Mouse (Mus musculus) neural tube, embryonic 15.5 days (tissue): ENCODE data around the gene Dnm2. TPM values are rescaled to one million over a fixed set of nuclear protein-coding genes. Genes with fewer than 3 reads are reported as not detected.
A peak's percentile ranks its signal among the peaks of the same experiment; 100 is the strongest.
"Not testable (repeated sequence)": the region's sequence is repeated elsewhere in the genome, so short reads cannot be mapped to it uniquely, and the experiment has no call there.

Experiments used
- ATAC-seq: fragments of 200-750 bp; cut with Nextera tagmentation; 2 replicates; pipeline ENCODE4 v1.8.0; 2017; ENCODE audit warnings: mild to moderate bottlenecking, moderate TSS enrichment, moderate library complexity; ENCODE audit not compliant: low FRiP score
- H3K27ac ChIP-seq: fragments of 300-500 bp; sonication (generic); replicated peaks from 2 replicates; pipeline ENCODE4 v1.5.1; 2015; ENCODE audit warnings: mild to moderate bottlenecking, inconsistent platforms
- H3K27me3 ChIP-seq: fragments of 300-500 bp; sonication (generic); replicated peaks from 2 replicates; pipeline ENCODE4 v1.6.1; 2015; ENCODE audit warnings: inconsistent platforms
- H3K36me3 ChIP-seq: fragments of 300-500 bp; sonication (generic); 2 replicates; pipeline ENCODE4 v1.6.1; 2015; ENCODE audit warnings: inconsistent platforms
- H3K4me1 ChIP-seq: fragments of 300-500 bp; sonication (generic); 2 replicates; pipeline ENCODE4 v1.6.1; 2015; ENCODE audit warnings: inconsistent platforms
- H3K4me2 ChIP-seq: fragments of 300-500 bp; sonication (generic); 2 replicates; pipeline ENCODE4 v1.6.1; 2015; ENCODE audit warnings: inconsistent platforms, mild to moderate bottlenecking, moderate library complexity
- H3K4me3 ChIP-seq: fragments of 300-500 bp; sonication (generic); replicated peaks from 2 replicates; pipeline ENCODE4 v1.5.1; 2015; ENCODE audit warnings: mild to moderate bottlenecking, inconsistent platforms
- H3K9ac ChIP-seq: fragments of 300-500 bp; sonication (generic); replicated peaks from 2 replicates; pipeline ENCODE4 v1.6.1; 2015; ENCODE audit warnings: mild to moderate bottlenecking, inconsistent platforms
- H3K9me3 ChIP-seq: fragments of 300-500 bp; sonication (generic); replicated peaks from 2 replicates; pipeline ENCODE4 v1.6.1; 2016; ENCODE audit warnings: inconsistent platforms
- WGBS: fragments of 180-500 bp; shearing (Covaris S2); methylation state at CpG from one replicate; pipeline ENCODE4 v1.1.7; 2015; ENCODE audit warnings: mixed read lengths; 5-methylcytosine and 5-hydroxymethylcytosine counted together
- polyA plus RNA-seq: library from polyadenylated mRNA; unstranded; fragments of >200 nt; fragmentation: Nextera tagmentation; extraction: Ambion mirVana; gene quantifications from 2 replicates; pipeline ENCODE4 v1.2.1, GENCODE M21; 2015

The Dnm2 gene
- polyA plus RNA-seq, 1 experiment from 2014 or later, result 58.5 TPM

DNA sequence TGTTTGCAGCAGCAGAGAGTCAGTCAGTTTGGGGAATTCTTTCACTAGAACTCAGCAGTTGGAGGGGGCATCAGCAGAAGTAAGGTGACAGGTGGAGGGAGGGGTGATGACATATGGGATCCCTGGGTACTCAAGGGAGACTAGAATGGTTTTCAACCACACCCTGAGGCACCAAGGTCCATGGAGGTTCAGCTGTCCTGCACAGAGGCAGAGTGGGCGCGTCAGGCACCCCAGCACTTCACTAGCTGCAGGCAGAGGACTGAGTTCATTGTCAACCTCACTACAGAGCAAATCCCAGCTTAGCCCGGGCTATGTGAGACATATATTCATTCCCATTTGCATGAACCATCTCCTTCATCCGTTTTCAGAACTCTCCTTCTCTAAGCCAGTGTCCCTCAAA lies 112.3 kb downstream of the Dnm2 start:
- no peaks in the 10 kb centered on the region for H3K36me3 ChIP-seq

DNA sequence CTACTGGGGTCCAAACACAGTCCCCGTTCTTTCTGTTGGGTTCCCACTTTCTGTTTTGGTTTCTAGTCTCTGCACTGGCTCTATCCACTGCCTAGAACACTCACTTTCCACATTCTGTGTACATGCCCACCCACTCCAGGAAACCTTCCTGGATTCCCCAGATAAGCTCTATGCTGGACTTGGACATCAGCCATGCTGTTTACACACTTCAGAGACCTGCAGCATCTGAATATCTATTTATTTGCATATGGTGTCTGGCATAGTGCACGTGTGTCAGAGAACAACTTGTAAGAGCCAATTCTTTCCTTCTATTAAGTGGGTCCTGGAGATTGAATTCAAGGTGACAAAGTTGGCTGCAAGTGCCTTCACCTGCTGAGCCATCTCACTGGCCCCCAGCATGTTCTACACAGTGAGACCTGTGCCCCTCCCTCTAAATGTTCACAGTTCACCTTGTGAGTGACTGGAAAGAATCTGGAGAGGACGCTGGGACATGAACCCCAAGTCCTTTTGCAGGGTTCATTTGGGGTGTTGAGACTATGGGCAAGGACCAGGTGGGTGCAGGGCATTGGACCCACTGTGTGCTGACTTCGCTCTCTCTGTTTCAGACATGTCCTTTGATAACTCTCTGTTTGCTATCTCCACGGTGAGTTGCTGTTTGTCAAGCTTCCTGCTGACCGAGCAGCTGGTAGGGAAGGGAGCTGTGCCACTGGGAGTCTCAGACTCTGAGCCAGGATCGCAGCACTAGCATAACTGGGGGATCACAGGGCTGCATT lies 115.5 kb downstream of the Dnm2 start:
- no peak for ATAC-seq
- no peaks in the 10 kb centered on the region for H3K9me3 ChIP-seq
- H3K9ac ChIP-seq, result no peak overlapping the region
- H3K27me3 ChIP-seq, result no peaks in the 10 kb centered on the region
- 81% methylated on average over 7 of the region's 7 CpGs for WGBS
- H3K27ac ChIP-seq, result no peak overlapping the region
- peaks cover 4% of the 10 kb centered on the region for H3K4me1 ChIP-seq
- H3K4me3 ChIP-seq, result no peak overlapping the region
- H3K36me3 ChIP-seq, result no peaks in the 10 kb centered on the region
- no peak overlapping the region for H3K4me2 ChIP-seq

More for the DNA sequence above, 112.3 kb downstream of the Dnm2 start:
- Histone ChIP-seq H3K27me3 (no peaks in the 10 kb centered on the region), H3K9ac (no peak overlapping the region), H3K4me1 (no peaks in the 10 kb centered on the region), H3K4me3 (no peak overlapping the region), H3K9me3 (no peaks in the 10 kb centered on the region), H3K4me2 (no peak overlapping the region), H3K27ac (no peak overlapping the region)
- ATAC-seq, result no peak
- WGBS, result 85% methylated on average over 4 of the region's 4 CpGs

DNA sequence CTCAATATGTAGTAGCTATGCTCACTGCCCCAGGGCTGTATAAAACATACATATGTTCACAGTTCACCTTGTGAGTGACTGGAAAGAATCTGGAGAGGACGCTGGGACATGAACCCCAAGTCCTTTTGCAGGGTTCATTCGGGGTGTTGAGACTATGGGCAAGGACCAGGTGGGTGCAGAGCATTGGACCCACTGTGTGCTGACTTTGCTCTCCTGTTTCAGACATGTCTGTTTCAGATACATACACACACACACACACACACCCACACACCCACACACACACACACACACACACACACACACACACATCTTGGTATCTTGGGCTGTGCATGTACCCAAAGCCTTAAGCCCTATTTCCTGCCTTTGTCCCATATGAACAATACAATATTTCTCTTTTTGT lies 117.3 kb downstream of the Dnm2 start:
- not testable (repeated sequence) for H3K36me3 ChIP-seq, H3K4me3 ChIP-seq, H3K27me3 ChIP-seq, H3K9ac ChIP-seq, H3K27ac ChIP-seq, ATAC-seq, H3K4me2 ChIP-seq, H3K9me3 ChIP-seq
- 82% methylated on average over 2 of the region's 2 CpGs for WGBS
- H3K4me1 ChIP-seq, result peaks cover 12% of the 10 kb centered on the region

GRCm38 (mm10) chr9:21545351-21545915 lies 120.7 kb downstream of the Dnm2 start:
- Histone ChIP-seq H3K27ac (peak overlapping the region; percentile 99), H3K4me2 (peak overlapping the region; percentile 79), H3K9me3 (no peaks in the 10 kb centered on the region), H3K4me1 (peaks cover 31% of the 10 kb centered on the region), H3K36me3 (no peaks in the 10 kb centered on the region), H3K4me3 (peak overlapping the region; percentile 79), H3K9ac (peak overlapping the region; percentile 56), H3K27me3 (no peaks in the 10 kb centered on the region)
- ATAC-seq, result no peak
- WGBS, result 4% methylated on average over 9 of the region's 9 CpGs

DNA sequence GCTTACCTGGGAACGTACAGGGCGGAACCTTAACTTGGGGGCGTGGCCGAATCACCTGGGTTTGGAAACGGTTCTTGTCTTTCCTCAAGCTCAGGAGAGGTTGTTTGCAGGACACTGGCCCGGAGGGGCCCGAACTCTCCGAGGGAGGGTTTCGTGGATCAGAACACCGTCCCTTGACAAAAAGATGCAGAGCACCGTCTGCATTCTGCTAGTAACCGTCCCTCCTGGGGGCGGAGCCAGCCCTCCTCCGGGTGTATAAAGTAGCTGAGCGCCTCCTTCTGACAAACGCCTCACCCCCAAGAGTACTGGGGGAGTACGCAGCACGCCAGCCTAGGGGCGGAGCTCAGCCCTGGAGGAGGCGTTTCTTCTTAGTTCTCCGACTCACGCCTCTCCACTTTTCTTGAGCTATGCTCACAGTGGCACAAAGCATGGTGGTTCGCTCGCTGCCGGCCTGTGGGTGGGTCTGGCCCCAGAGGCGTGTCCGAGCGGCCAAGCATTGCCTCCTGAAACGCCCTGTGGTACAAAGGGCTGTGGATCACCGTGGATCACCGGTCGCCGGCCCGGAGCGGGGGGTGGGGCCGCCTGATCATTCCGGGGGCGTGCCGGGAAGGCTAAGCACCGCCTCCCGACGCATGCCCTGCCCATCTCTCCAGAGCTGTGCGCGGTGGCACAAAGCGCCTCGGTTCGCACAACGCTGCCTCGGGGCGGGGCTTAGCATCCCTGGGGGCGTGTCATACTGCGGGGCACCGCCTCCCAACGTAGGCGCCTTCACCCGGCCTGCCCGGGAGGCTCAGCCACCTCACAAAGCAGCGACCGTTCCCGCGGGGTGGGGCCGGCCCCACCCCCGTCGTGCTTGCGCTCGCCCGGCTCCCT lies 121.4 kb downstream of the Dnm2 start:
- Histone ChIP-seq H3K9ac (peak overlapping the region; percentile 94), H3K4me2 (peak overlapping the region; percentile 79), H3K9me3 (no peaks in the 10 kb centered on the region), H3K27ac (peak overlapping the region; percentile 99), H3K4me1 (peaks cover 31% of the 10 kb centered on the region), H3K36me3 (peaks cover 5% of the 10 kb centered on the region), H3K27me3 (no peaks in the 10 kb centered on the region), H3K4me3 (peak overlapping the region; percentile 79)
- WGBS, result 1% methylated on average over 65 of the region's 67 CpGs
- ATAC-seq, result peak; percentile 95

GRCm38 (mm10) chr9:21546789-21547074 lies 122.0 kb downstream of the Dnm2 start, which contains the start of gene Carm1:
Gene Carm1, plus strand, starts transcription at chr9:21546894.
- Histone ChIP-seq H3K4me3 (peak within 1 kb of the TSS; percentile 79), H3K27me3 (no peaks in the 10 kb centered on the region), H3K27ac (peak within 1 kb of the TSS; percentile 99), H3K4me1 (peaks cover 31% of the 10 kb centered on the region), H3K36me3 (peaks cover 6% of the 10 kb centered on the region), H3K9me3 (no peaks in the 10 kb centered on the region), H3K9ac (peak within 1 kb of the TSS; percentile 94), H3K4me2 (peak within 1 kb of the TSS; percentile 79)
- ATAC-seq, result no peak
- WGBS, result 1% methylated on average over 43 of the region's 52 CpGs

GRCm38 (mm10) chr9:21547075-21547941 lies 122.6 kb downstream of the Dnm2 start:
- H3K4me1 ChIP-seq, result peaks cover 31% of the 10 kb centered on the region
- H3K9ac ChIP-seq, result peak overlapping the region; percentile 94
- WGBS, result under 1% methylated on average over 41 of the region's 66 CpGs
- peak overlapping the region; percentile 79 for H3K4me2 ChIP-seq
- H3K27ac ChIP-seq, result peak overlapping the region; percentile 99
- H3K36me3 ChIP-seq, result peaks cover 6% of the 10 kb centered on the region
- peak; percentile 12; the same call in 1 of the 2 replicates for ATAC-seq
- H3K9me3 ChIP-seq, result no peaks in the 10 kb centered on the region
- H3K4me3 ChIP-seq, result peak overlapping the region; percentile 79
- no peaks in the 10 kb centered on the region for H3K27me3 ChIP-seq

GRCm38 (mm10) chr9:21551049-21551448 lies 126.3 kb downstream of the Dnm2 start:
- Histone ChIP-seq H3K4me3 (no peak overlapping the region), H3K4me2 (no peak overlapping the region), H3K27ac (no peak overlapping the region), H3K27me3 (no peaks in the 10 kb centered on the region), H3K9me3 (no peaks in the 10 kb centered on the region), H3K9ac (no peak overlapping the region), H3K4me1 (peaks cover 20% of the 10 kb centered on the region), H3K36me3 (peaks cover 6% of the 10 kb centered on the region)
- no peak for ATAC-seq
- 94% methylated on average over 2 of the region's 2 CpGs for WGBS

- Histone ChIP-seq H3K4me1 (peaks cover 19% of the 10 kb centered on the region), H3K36me3 (peaks cover 14% of the 10 kb centered on the region), H3K9me3 (no peaks in the 10 kb centered on the region), H3K4me3 (no peak overlapping the region), H3K27me3 (no peaks in the 10 kb centered on the region), H3K27ac (no peak overlapping the region), H3K4me2 (no peak overlapping the region), H3K9ac (no peak overlapping the region)
- ATAC-seq, result no peak
- 89% methylated on average over 6 of the region's 6 CpGs for WGBS
These were observed 129.0 kb downstream of the Dnm2 start for GRCm38 (mm10) chr9:21553607-21554273.

DNA sequence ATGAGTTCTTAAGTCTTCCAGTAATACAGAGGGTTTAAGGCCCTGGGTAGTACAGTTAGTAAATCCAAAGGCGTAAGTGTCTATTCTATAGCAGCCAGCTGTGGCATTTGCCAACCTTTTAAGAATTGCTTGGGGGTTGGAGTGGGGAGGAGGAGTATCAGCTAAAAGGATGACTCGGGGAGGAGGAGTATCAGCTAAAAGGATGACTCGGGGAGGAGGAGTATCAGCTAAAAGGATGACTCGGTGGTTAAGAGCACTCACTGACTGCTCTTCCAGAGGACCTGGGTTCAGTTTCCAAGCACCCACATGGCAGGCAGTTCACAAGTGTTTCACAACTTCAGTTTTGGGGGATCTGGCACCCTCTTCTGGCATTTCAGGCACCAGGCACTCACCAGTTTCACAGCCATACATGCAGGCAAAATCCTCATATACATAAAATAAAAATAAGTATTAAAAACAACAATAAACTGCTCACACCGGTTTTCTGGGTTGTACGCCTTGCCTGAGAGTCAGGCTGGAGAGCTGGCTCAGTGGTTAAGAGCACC lies 130.6 kb downstream of the Dnm2 start:
- ATAC-seq, result no peak
- H3K4me3 ChIP-seq, result no peak overlapping the region
- H3K4me1 ChIP-seq, result peaks cover 9% of the 10 kb centered on the region
- H3K27me3 ChIP-seq, result no peaks in the 10 kb centered on the region
- H3K27ac ChIP-seq, result no peak overlapping the region
- no peak overlapping the region for H3K4me2 ChIP-seq
- no peak overlapping the region for H3K9ac ChIP-seq
- no peaks in the 10 kb centered on the region for H3K9me3 ChIP-seq
- peaks cover 14% of the 10 kb centered on the region for H3K36me3 ChIP-seq
- WGBS, result 86% methylated on average over 6 of the region's 6 CpGs
